Mouse (Mus musculus): ENCODE data around the gene Ctns.

The Ctns gene

DNA sequence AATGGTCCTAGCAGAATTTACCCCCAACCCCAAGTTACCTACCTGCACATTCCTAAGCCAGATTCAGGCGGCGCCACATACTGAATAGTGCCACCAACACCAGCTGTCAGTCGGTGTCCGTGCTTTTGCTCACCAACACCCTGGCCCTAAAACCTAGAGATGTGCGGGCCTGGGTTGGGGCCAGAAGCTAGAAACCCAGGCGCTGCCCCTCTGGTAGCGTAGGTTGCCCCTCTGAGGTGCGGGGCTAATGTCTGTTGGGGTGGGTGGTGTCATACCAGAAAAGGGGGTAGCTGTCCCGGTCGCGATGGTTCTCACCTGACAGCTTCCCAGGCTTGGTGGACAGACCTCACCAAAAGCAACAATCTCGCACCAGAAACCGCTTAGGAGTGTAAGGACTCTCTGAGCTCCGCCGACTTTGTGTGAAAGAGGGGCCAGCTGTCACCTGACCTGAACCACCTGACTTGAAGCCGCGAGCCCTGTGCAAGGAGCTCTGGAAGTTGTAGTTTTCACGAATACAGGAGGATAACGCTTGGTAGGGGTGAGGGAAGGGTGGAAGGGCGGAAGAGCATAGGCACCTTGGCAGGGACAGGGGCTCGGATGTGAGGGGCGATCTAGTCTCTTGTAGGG, at the start of gene Ctns:
TSS of gene Ctns (minus strand) at position 440 of the 627 bp plus-strand sequence.
- peak; percentile 89 for DNase-seq

- no peak for DNase-seq
These were observed 43.9 kb upstream of the Ctns start for GRCm38 (mm10) chr11:73242777-73243176.

DNA sequence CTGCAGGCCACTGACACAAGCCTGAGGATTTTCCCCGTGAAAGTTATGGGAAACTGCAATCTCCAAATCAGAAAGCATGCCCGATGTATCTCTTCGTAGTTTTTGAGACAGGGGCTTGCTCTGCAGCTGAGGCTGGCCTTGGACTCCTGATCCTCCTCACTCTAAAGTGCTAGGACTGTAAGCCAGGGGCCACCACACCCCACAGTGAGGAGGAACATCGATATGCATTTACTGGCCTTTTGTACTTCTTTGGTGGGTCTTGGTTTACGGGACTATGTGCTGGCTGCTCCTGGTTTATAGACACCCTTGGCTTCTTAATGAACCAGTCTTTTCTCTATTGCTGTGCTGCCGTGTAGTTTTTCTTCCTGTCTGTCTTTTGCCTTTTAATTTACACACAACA, 43.4 kb upstream of the Ctns start:
- no peak for DNase-seq

DNA sequence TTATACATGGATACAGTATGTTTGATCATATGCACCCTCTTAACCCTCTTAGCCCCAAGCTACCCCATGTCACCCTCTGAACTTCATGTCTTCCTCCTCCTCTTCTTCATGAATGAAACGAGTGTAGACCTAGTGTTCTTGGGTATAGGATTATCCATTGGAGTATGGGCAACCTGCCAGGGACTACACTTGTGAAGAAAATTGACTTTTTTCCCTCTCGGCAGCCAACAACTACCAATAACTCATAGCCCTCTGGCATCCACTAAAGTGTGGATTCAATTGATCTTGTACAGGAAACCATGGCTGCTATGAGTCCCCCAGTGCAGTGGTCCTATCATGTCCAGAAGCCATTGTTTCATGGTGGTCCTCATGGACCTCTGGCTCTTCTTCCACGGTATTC, 37.9 kb upstream of the Ctns start:
- no peak for DNase-seq

DNA sequence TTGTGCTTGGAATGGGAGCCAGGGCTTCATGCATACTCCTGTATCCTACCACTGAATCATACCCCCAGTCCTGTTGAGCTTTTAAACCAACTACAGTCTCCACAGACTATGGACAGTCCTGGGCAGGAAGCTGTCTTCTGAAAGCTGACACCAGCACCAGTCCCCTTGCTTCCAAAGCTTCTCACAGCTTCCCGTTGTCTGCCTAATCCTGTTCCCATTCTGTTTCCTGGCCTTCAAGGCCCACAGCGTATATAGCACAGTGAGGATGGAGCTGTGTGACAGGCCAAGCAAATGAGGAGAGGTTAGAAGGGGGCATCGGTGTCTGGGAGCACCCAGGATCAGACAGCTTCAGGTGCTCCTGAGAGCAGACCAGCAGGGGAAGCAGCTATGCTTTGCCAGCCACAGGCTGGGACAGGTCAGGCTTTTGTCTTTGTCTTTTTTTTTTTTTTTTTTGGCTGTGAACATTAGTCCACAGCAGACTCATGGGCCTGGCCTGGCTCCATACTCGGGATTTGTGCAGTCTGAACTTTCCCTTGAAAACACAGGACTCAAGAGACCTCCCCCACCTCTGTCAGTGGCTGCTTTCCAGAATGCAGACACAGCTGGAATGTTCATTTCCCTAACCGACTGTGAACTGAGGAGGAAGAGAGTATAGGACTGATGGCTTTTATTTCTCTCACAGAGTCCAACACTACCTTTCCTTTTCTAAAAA, 37.3 kb upstream of the Ctns start:
- DNase-seq, result no peak

DNA sequence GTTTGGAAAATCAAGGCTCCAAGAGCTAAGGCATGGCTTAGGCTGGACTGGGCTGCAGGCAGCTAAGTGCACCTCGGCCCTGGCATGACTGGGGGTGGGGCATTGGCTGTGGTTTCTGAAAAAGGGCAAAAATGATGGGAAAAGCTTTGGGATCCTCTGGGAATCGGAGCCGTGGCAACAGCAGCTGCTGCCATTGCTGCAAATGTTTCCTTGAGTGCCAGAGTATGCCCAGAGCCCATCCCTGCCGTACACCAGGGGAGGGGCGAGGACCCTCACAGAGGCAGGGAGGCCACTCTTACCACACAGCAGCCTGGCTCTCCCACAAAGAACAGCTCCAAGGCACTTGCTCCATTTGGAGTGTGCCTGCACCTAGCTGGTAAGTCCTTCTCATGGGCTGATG, 35.1 kb upstream of the Ctns start, which contains the start of gene Trpv1:
TSS of gene Trpv1 (plus strand) at position 301 of the 400 bp plus-strand sequence.
- DNase-seq, result no peak

GRCm38 (mm10) chr11:73232513-73232912, 33.7 kb upstream of the Ctns start:
- DNase-seq, result no peak

DNA sequence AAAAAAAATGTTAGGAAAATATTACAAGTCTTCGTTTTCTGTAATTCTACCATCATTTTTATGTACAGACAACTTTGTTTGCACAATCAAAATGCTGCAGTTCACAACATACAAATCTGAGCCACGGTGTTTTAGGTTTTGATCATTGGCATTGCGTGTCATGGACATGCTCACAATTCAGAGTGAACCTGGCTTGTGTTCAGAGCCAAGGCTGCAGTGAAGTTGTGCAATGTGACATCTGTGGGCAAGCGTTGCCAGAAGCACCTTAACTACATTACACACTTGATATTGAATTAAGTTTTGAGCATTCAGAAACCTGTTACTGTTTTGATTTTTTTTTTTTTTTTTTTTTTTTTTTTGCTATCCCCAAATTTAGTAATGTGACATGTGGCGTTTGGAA, 31.2 kb upstream of the Ctns start:
- no peak for DNase-seq

DNA sequence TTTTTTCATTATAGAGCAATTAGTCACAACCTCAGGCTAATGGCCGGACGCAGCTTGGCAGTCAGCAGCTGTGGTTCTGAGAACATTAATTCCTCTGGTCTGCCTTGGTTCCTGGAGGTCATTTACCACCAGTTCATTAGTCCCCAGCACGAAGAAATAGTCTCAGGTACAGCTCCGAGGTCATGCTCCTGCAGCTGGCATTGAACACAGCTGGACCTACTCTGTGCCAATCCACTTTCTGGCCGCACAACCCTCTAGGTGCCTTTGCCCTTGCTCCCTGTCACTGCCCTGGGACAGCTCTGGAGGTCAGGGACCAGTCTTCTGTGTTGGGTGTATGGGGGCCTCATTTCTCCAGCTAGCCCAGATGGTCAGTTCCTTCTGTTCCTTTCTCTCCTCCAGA, 30.0 kb upstream of the Ctns start:
- DNase-seq, result no peak

DNA sequence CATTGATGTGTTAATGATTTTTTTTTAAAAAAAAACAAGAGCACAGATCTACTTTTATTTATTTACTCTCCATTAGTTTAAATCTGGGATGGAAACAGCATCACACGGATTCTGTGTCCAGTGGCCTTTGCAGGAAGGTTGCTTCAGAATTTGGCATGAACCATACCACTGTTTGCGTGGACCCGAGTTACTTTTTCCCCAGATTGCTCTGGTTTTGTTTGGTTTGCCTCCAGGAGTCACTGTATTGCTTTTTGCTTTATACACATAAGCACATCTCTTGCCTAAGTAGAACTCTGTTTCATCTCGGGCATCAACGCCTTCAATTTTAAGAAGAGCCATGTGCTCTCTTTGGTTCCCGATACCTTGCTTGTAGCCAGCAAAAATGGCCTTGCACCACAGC, 27.0 kb upstream of the Ctns start:
- DNase-seq, result no peak

DNA sequence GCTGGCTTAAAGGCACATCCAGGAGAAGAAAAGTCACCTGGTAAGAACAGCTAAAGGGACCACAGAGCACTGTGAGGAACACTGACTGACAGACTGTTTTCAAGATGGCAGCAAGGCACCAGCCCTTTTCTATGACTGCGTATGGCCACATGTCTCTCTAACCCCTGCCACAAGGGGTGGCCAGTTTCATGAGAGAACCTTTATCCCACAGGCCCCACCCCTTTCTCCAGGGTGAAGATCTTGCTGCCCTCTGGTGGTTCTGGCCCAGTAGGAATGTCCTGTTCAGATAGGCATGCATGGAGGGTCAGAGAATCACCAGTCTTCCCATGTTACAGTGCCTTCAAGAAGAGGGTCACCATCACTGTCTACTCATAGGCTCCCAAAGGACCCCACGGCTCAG, 25.1 kb upstream of the Ctns start:
- no peak for DNase-seq

GRCm38 (mm10) chr11:73222846-73223245, 24.0 kb upstream of the Ctns start:
- DNase-seq, result no peak

GRCm38 (mm10) chr11:73220651-73221050, 21.8 kb upstream of the Ctns start:
- DNase-seq, result no peak

DNA sequence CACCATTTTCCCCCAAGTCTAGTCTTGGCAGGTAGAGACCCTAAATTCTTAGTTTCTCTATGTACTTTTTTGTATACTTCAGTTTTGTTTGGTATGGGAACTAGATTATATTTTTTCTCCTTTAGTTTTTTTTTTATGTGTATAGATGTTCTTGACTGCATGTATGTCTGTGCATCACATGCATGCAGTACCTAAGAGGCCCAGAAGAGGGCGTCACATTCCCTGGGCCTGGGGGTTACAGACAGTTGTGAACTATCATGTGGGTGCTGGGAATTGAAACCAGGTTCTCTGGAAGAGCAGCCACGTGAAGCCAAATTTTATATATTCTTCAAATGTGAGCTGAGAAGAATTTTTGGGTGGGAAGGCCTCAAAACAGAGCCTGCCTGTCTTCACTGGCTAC, 20.8 kb upstream of the Ctns start:
- DNase-seq, result no peak

DNA sequence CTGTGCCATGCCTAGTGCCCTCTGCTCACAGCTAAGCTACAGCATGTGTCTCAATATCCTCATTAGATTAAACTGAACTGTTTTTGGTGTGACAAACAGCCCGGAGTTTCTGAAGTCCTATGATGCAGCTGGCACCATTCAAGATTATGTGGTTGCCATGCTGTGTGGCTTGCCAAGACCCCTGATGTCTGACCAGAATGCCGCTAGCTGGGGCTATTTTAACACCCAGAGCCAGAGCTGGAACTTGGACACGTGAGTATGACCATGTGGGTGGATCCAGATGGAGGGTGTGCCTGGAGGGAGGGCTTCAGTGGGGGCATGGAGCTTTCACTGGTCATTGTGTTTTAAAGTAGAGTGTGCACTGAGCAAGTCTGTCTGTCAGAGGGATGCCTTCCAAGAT, 15.1 kb upstream of the Ctns start:
- no peak for DNase-seq

- DNase-seq, result no peak
These were observed 8.8 kb upstream of the Ctns start for GRCm38 (mm10) chr11:73207621-73208020.

DNA sequence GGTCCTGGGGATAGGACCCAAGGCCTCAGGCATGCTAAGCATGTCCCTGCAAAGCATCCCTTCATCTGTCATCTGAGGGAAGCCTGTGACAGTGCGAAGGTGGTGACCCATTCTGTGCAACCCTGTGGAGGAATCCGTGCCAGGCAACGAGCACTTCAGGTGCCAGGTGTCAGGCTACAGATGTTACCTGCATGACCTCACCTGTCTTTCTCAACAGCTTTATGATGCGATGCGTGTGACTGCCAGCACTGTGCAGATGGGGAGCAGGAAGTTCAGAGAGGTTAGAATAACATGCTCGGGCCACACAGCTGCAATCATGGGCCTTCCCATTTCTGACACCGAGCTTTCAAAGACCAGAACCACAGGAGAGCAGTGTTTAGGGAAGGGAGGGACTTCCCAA, 6.4 kb upstream of the Ctns start:
- no peak for DNase-seq

DNA sequence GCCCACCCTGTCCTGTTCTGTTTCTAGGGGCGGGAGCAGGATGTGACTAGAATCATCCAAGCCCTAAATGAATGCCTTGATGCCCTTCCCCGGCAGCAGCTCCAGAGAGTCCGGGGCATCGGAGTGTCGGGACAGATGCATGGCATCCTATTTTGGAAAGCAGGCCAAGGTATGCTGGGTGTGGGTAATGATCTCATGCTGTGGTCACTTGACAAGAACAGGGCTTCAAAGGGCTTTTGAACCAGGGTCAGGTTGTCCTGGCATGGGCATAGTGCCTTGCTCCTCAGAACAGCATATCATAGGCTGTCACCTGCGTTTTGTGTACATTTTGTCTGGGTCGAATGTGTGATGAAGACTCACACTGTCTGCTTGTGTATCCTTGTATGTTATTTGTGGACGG, 5.1 kb upstream of the Ctns start:
- no peak for DNase-seq

DNA sequence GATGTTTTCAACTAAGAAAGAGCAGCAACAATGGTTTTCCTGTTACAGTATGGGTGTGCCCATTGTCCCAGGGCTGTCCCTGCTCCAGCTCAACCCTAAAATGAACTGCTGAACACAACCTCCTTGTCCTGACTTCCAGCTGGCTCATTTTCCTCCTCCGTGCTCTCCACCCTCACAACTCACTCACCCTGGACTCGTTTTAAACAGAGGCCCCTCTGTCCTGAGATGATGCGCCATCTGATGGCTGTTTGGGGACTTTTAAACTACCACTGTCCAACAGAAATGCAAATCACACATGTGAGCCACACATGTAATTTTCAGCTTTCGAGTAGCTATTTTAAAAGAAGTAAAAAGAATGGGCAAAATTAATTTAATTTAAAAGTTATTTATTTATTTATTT, 2.8 kb upstream of the Ctns start:
- no peak for DNase-seq

GRCm38 (mm10) chr11:73201021-73201420, 2.2 kb upstream of the Ctns start:
- no peak for DNase-seq

DNA sequence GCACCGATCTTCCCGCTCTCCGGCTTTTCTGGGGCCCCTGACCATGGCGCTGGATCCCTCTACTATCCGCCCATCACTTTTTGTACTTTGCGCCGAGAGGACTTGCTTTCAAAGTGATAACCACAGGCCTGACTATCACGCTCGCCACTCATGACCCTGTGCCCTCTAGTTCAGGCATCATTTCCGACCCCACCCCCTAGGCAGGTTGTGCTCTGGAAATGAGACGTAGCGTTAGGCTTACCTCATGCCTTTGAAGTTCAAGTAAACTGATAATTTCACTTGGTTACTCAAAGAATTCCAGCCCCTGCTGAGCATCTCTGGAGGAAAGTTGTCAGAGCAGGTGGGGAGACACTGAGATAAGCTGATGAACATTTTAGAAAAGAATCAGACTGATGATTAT, 1.0 kb upstream of the Ctns start:
- DNase-seq, result no peak

DNA sequence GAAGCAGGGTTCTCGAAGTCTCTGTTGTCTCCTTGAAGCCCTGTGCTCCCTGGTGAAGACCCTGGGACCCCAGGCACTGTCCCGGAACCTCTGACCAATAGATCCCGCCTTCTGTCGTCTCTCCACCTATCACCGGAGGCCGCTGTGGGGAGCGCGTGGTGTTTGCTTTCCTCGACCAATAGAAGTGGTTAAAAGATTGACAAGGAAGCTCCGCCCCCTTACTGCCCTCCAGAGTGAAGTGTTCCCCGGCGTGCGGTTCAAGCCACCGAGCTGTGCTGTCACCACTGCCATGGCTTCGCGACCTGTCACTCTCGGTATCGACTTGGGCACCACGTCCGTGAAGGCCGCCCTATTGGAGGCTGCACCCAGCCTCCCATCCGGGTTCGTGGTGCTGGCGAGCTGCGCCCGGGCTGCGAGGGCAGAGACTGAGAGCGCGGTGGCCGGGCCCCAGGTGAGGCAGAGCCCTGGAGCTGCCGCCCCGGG, 429 bp upstream of the Ctns start, which contains the start of gene Shpk:
TSS of gene Shpk (plus strand) at position 231 of the 483 bp plus-strand sequence.
- peak; percentile 95 for DNase-seq

DNA sequence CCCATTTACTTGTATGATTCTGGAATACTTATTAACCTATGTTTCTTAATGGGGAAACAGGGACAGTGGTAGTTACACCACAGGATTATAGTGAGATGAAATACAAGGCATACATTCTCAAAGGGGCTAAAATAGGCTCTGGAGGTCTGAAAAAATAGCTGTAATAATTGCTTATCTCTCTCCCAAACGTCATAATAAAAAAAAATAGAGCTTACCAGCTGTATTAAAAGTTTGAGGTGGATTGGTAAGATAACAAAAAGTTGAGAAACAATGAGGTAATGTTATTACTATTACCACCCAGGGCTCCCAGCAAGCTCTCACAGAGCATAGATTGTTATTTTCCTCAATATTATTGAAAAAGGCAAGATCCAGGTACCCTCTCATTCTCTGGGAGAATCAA, 652 bp downstream of the Ctns start:
- DNase-seq, result no peak

DNA sequence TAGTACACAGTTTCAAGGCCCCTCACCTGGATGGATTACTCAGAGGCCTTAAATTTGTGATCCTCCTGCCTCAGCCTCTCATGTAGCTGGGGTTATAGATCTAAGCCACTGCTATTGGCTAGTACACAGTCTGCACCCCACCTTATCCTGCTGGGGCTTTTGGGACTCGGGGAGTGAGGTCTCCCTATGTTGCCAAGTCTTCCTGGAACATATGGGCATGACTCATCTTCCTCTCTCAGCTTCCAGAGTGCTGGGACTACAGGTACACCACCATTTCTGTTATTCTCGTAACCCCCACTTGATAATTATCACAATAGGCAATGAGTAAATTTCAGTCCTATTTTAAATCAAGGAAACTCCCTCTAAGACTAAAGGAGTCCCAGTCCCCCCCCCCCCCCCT, 4.4 kb downstream of the Ctns start:
- no peak for DNase-seq

GRCm38 (mm10) chr11:73193047-73193446, 5.8 kb downstream of the Ctns start:
- DNase-seq, result peak; percentile 82

Measured in cerebellum, adult 11-12 months (tissue).